Mouse (Mus musculus) embryo, embryonic 10 days (tissue): ENCODE measurements around the gene AI661453.
A peak's percentile ranks its signal among the peaks of the same experiment; 100 is the strongest.
"Not testable (repeated sequence)": the region's sequence is repeated elsewhere in the genome, so short reads cannot be mapped to it uniquely, and the experiment has no call there.

Source experiments
- DNase-seq: peaks from one replicate; pipeline ENCODE4 v3.0.0-alpha.2; 2015; ENCODE audit warnings: low spot score

AI661453 gene

DNA sequence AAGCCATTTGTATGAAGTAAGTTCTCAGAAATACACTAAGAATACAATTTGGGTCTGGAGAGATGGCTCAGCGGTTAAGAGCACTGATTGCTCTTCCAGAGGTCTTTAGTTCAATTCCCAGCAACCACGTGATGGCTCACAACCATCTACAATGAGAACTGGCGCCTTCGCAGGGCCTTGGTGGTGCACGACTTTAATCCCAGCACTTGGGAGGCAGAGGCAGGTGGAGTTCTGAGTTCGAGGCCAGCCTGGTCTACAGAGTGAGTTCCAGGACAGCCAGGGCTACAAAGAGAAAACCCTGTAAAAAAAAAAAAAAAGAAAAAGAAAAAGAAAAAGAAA, 66.3 kb downstream of the AI661453 start:
- DNase-seq = not testable (repeated sequence)

DNA sequence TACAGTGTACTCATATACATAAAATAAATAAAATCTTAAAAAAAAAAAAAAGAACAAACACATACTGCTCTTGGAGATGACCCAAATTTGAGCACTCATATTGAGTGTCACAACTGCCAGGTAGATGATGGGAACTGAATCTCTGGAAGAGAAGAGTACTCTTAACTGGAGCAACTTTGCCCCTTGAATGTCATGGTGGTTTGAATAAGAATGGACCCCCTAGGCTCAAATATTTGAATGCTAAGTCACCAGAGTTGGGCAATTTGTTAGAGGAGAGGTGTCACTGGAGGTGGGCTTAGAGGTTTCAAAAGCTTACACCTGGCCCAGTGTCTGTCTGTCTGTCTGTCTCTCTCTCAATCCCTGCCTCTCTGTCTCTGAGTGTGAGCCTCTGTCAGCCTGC, 67.3 kb downstream of the AI661453 start:
- DNase-seq = no peak

DNA sequence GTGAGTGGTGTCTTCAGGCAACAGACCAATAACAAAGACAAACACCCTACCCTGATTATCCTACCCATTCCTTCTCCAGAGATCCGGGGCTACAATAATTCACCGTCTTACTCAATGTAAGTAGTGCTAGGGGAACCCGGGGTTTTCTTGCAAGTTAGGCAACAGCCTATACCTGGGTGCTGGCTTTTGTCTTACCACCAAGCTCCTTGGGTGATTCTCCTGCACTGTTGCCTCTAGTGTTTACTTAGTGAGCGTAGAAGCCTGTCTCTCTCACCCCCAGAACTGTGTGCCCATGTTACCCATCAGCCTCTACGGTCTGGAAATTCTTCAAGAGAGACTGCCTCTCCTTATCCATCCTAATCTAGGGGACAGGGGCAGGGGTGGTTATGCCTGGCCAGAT, 67.8 kb downstream of the AI661453 start:
- DNase-seq = no peak

DNA sequence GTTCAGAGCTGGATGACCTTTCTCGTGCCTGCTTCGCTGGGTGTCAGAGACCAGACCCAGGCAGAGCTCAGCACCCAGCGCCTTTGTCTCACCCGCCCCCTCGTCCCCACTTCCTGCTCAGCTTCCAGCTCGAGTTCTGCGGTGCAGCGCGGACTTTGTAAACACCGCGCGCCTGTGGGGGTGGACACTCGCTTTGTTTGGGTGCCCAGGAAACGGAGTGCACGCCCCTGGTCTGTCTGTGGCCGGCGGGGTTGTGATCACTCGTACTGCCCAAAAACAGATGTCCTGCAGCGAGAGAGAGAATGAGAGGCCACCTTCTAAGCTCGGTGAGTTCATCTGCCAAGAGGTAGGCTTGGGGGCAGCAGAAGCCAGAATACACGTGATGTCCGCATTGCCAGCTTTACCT, 68.5 kb downstream of the AI661453 start, which contains the start of gene Ccnd3:
Gene Ccnd3, plus strand, starts transcription at position 111 of the 406 bp plus-strand sequence.
- peak; percentile 63 for DNase-seq

DNA sequence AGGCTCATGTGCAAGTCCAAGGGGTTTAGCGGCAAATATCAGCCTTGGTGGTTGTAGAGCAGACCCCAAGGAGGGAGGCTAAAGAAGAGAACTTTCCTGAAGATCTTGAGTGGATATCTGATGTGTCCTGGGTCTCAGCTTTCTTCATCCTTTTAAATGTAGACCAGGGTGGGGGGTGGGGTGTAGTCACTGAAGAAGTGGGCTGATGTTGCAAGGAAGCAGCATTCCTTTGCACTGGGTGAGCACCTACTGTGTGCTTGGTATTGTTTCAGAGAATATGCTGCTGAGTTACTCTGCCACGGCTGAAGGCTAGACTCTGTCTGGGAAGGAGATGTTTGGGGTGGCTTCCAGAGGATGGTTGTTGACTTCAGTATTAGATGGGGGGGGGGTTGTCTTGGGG, 69.2 kb downstream of the AI661453 start:
- DNase-seq = no peak

DNA sequence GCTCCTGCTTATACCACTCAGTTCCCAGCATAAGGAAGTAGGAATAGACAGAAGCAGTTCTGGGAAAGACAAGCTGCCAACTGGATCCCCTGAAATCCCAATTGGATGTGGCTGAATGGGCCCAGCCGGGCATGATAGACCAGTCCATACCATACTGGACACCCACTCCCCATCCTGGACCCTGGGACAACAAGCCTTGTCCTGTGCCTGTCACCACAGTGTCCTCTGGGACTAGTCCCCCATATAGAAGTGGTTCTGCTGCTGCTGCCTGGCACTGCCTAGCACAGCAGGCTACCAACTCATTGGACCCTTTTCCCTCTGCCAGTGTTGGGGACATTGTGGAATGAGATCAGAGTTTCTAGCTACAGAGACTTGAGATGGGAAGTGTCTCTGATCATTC, 69.6 kb downstream of the AI661453 start:
- DNase-seq = no peak

DNA sequence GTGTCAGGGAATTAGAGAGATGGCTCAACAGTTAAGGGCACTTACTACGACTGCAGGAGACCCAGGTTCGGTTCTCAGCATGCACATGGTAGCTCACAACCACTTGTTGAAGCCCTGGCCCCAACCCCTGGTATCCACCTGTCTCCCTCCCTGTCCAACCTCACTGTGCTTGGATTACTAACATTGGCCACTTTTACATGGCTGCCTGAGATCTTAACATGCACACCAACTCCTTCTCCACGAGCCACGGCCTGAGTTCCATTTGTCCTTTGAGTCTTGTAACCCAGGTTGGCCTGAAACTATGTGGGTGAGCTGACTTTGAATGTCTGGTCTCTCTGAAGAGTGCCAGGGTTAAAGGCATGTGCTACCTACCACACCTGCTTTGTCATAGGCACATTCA, 70.3 kb downstream of the AI661453 start:
- DNase-seq = no peak

DNA sequence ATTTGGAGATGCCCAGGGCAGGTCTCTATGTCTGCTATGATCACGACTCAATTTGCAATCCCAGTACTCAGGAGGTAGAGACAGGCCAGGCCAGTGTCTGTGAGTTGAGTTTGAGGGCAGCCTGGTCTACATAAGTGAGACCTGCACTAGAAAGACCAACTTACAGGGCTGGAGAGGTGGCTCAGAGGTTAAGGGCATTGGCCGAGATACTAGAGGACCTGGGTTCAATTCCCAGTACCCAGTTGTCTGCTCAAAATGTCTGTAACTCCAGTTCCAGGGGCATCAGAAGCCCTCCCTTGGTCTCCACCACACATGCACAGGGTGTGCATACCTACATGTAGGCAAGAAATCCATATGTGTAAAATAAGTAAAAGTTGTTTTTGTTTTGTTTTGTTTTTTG, 71.1 kb downstream of the AI661453 start:
- DNase-seq = no peak

DNA sequence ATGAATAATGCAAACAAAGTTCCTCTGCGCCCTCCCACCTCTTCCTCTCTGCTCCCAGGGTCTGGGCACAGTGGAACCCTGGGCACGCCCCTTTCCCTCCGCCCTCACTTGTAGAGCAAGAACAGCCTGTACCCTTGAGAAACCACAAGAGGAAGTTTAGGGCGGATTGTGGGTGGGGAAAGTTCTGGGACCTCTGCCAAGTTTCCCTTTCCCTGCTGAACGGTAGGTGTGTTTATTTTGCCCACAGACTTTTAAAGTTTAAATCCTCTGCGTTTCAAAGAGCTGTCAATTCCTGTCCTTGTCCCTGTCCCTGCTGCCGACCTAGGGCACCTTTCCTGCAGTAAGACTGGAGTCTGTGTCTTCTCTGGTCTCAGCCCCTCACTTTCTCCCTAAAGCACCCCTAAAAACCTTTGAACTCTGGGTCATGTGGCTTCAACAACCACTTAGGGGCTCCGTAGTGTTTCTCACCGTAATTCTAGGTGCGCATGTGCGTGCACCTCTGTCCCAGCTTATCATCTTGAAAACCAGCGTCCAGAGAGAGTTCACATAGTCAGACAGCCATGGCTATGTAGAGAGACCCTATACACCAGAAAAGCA, 71.7 kb downstream of the AI661453 start:
- no peak for DNase-seq

DNA sequence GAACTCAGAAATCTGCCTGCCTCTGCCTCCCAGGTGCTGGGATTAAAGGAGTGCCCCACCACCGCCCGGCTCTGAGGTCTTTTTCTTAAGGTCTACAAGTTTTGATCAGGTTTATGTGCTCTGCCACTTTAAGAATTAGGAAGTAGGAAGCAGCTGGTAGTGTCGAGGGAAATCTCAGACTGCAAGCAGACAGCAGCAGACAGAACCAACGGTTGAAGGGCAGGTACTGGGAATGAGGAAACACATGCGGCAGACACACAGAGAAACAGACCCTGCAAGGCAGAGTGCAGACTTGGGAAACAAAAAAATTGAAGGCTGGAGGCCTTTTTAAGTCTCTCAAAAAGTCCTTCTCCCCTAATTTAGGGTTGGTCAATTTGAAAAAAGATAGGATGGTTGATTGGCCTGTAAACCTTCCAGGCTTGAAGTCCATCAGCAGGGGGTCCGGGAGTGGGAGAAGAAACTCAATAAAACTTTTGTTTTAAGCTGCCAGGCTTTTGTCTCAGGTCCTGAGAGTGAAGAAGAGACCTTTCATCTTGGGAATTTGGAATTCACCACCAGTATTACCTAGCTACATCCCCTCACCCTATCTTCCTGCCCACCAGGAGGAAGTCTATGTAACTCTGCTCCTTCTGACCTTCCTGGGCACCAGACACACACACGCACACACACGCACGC, 72.8 kb downstream of the AI661453 start:
- no peak for DNase-seq

DNA sequence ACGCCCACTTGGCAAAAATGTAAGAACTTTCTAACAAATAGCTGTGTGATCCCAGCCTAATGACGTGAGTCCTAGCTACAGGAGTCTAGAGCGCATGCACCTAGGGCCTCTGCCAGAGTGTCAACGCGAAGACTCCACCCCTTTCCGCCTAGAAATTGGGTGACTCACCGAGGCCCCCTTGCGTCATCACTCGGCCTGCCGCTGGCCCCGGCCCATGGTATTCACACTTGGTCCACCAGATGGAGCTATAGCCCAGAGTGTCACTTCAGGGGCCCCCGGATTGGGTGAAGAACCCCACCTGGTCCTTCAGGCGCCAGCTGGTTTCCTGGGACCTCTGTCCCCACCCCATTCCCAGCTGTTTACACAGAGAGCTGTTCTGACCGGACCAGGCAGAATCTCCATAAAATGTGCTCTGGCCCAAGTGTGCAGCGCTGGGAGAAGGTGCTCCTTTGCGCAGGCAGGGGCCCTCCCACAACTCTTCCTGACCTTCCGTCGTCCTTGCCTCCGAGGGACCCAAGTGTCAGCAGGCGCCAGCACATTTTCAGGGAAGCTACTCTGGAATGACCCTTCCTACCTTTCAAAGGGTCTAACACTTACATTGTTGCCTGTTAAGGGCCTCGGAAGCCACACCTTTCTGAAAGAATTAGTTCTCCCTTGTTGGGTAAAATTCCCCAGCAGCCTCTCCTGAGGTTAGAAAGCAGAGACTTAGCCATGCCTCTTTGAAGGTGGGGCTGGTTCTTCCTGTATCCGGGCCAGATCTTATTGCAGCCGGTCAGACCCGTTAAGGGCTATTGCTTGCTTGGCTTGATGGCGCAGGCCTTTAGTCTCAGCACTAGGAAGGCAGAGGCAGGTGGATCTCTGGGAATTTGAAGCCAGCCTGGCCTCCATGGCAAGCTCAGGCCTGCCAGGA, 75.0 kb downstream of the AI661453 start:
- DNase-seq = peak; percentile 97

DNA sequence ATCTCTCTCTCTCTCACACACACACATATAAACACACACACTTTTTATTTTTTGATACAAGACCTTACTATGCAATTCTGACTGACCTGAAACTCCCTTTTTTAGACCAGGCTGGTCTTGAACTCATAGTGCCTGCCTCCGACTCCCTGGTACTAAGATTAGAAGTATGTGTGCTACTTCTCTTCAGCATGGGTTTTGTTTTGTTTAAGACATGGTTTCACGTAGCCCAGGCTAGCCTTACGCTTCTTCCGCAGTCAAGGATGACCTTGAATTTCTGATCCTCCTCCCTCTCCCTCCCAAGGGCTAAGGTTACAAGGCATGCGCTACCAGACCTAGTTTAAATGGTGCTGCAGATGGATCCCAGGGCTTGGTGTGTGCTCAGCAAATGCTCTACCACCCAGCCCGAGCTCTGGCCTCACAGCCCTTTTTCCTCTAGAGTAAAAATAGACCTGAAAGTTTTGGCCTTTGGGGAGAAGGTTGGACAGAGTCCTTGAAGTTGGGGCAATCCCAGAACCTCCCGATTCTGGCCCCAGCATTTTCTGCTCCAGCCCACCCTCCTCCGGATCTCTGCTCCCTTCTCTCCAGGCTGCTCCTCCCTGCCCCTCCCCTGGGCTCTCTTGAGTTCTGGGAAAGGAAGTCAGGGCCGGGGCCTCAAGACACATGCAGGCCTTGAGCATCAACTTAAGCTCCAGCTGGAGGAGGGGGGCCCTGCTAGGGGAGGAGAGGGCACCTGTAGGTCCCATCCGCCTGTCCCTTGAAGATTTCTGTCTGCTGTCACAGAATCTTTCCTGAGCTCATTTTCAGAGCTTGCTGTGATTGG, 76.8 kb downstream of the AI661453 start:
- DNase-seq = no peak

DNA sequence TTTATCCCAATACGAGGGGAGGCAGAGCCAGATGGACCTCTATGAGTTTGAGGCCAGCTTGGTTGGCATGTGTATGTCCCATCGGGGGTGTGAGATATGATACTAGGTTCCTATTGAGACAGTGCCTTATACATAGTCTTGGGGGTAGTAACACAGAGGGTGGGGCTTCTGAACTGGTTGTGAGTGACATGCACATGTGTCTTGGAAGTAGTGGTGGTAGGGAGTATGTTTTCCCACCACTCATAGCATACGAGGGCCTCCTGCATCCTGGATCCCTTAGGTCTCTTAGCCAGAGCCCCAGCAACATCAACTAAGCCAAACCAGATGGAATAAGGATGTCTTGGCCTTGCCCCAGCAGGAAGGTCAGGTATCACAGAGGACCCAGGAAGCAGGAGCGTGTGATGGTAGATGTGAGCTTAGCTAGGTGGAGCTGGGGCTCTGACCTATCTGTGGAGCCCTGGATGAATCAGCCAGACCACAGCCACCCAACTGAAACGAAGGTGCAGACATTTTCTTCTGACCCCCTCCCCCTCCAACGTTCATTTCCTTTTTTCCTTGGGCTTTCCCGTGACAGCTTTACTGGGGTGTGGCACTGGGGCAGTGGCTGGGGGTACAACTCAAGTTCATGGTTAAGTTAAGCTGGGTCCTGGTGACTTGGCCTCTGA, 78.9 kb downstream of the AI661453 start:
- DNase-seq = no peak

DNA sequence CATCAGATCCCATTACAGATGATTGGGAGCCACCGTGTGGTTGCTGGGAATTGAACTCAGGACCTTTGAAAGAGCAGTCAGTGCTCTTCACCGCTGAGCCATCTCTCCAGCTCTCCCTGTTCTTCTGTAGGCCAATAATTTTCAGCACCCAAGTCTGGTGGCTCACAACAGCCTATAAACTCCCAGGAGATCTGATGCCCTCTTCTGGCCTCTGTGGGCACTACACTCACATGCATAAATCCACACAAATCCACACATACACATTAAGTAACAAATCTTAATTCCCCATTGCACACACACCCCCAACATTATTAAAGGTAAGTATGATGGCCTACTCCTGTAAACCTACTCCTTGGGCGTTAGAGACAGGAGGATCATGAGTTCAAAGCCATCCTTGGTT, 79.8 kb downstream of the AI661453 start:
- no peak for DNase-seq

DNA sequence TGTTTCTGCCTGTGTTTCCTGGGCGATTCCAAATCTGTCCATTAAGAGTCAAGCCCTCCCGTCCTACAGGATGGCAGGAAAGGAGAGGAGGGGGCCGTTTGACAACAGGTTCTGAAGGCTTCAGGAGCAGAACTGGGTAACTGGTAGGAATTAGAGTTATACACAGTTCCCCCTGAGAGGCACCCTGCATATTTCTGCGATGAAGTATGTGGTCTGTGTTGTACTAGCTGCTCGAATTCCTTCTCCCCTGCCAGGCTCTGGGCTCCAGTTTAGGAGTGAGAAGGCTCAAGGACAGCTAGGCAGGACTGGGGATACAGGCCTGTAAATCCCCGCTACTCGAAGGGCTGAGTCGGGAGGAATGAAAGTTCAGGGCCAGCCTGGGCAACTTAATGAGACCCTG, 81.8 kb downstream of the AI661453 start:
- DNase-seq = peak; percentile 44
